Mouse (Mus musculus): ENCODE data around the gene Sdhaf3. TPM values are rescaled to one million over a fixed set of nuclear protein-coding genes. Genes with fewer than 3 reads are reported as not detected.
A peak's percentile ranks its signal among the peaks of the same experiment; 100 is the strongest.
"Not testable (repeated sequence)": the region's sequence is repeated elsewhere in the genome, so short reads cannot be mapped to it uniquely, and the experiment has no call there.

Sdhaf3 gene
- total RNA-seq (2021), result 1 to 10 TPM; 6.0 to 6.2 TPM

GRCm38 (mm10) chr6:6955764-6956561 is at the start of gene Sdhaf3:
Gene Sdhaf3, plus strand, starts transcription at chr6:6956004.
- DNase-seq (ENCODE audit: low spot score in 2 of 2), result peak; percentile 96 to 98
- intact Hi-C loops (cut with DNase I), result loop anchor here (10.0 kb wide), 1 partner anchor 381 kb away; the partner anchor contains the start of gene Sem1

DNA sequence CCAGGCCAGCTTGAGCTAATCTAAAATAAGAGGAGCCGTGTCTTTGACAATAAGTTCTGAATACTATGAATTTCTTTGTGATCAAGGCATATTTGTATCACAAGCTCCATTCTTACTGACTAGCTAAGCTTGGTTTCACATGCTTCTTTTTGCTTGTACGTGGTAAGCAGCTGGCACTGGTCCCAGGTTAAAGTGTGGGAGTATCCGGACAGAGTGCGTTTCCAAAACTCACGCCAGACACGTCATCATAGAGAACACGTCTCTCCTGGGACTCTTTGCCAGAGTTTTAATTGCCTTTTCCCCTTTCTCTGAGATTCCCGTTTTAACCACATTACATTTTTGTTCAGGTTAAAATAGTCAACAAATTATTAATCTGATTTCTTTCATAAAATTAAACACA is 46.2 kb upstream of the Sdhaf3 start:
- intact Hi-C loops (cut with DNase I), result no loop called here
- peak in 1 of 2 experiments; percentile 19 for DNase-seq (ENCODE audit: low spot score in 2 of 2)

DNA sequence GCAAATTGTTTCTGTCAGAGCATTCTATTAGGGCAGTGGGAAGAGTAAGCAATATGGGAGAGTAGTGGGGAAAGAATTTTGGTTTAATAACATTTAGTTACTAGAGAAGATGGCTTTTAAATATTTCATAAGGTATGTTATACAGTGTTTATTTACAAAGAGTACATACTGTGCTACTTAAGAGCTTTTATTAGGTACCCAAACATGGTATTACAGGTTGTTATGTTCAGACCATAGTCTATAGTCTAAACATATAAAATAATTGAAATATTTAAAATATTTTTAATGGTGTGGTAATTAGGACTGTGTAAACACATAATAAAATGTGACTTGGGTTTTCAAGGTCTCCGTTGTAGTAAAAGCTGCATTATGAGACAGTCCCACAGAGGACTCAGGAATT is 41.5 kb upstream of the Sdhaf3 start:
- DNase-seq (ENCODE audit: low spot score in 2 of 2), result no peak
- intact Hi-C loops (cut with DNase I), result loop anchor here (10.0 kb wide), 1 partner anchor 1270 kb away; no protein-coding TSS in a partner anchor

DNA sequence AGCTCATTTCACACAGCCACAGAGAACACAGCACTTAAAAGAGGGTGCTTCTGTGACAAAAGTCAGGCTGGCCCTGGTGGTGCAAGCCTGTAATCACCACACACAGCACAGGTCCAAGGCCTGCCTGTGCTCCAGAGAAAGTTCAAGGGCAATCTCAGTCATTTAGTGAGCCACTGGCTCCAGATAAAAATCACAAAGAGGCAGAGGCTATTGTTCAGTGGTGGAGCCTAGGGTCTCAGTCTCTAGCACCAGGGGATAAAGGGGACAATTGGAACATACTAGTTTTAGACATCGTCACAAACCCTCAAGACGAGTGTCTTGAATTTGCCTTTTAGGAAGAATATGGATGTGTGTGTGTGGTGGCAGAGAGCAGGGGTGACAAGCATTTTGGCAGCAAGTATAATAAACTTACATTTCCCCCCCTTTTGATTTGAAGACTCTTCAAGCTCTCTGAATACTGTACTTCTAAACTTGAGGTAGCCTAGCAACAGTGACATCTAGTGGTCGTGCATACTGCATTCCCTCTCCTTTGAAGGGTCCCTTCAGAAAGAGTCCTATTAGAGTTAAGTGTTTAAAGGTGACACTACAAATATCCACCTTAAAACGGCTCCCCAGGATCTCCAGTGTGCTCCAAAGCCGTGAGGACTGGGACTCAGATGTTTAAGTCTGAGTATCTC is 40.8 kb upstream of the Sdhaf3 start:
- DNase-seq (ENCODE audit: low spot score in 2 of 2), result peak; percentile 32 to 60
- intact Hi-C loops (cut with DNase I), result loop anchor here (1.0 to 10.0 kb wide), 2 partner anchors 1057 to 1270 kb away; no protein-coding TSS in a partner anchor

- no peak for DNase-seq (ENCODE audit: low spot score in 2 of 2)
- intact Hi-C loops (cut with DNase I), result loop anchor here (1.0 to 10.0 kb wide), 2 partner anchors 1057 to 1271 kb away; no protein-coding TSS in a partner anchor
These were observed 40.3 kb upstream of the Sdhaf3 start for GRCm38 (mm10) chr6:6915526-6915915.

DNA sequence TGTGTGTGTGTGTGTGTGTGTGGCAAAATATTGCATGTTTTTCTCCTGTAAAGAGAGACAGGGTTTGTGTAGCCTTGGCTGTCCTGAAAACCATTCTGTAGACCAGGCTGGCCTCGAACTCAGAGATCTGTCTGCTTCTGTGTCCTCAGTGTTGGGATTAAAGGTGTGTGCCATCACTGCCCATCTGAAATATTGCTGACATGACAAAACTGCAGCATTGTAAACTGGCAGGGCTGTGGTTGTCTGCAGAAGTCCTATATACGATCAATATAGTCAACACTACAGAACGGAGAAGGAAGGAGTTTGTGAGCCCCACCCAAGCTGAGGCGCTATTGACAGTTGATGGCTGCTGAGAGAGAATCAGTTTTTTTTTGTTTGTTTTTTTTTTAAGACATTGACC is 38.5 kb upstream of the Sdhaf3 start:
- intact Hi-C loops (cut with DNase I), result loop anchor here (10.0 kb wide), 1 partner anchor 1273 kb away; no protein-coding TSS in a partner anchor
- no peak for DNase-seq (ENCODE audit: low spot score in 2 of 2)

DNA sequence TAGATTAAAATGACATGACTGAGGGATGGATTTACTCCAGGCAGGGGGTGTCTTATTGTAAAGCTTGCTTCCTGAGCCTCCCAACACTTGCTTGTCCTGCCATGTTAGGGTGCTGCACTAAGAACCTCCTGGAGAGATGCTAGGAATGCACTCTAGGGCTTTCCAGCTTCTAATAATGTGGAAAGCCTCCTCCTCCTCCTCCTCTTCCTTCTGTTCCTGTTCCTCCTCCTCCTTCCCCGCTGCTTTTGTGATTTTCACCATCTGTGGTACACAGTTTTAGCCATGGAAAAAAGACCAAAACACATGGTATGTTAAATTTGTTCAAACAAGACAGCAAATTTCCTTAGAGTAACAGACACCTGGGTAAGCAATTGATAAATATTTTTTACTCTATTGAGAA is 30.5 kb upstream of the Sdhaf3 start:
- intact Hi-C loops (cut with DNase I), result no loop called here
- peak in 1 of 2 experiments; percentile 30 for DNase-seq (ENCODE audit: low spot score in 2 of 2)

GRCm38 (mm10) chr6:6930831-6931230 is 25.0 kb upstream of the Sdhaf3 start:
- DNase-seq (ENCODE audit: low spot score in 2 of 2), result no peak
- intact Hi-C loops (cut with DNase I), result no loop called here

- DNase-seq (ENCODE audit: low spot score in 2 of 2), result no peak
- intact Hi-C loops (cut with DNase I), result no loop called here
These were observed 24.3 kb upstream of the Sdhaf3 start for GRCm38 (mm10) chr6:6931507-6931906.

DNA sequence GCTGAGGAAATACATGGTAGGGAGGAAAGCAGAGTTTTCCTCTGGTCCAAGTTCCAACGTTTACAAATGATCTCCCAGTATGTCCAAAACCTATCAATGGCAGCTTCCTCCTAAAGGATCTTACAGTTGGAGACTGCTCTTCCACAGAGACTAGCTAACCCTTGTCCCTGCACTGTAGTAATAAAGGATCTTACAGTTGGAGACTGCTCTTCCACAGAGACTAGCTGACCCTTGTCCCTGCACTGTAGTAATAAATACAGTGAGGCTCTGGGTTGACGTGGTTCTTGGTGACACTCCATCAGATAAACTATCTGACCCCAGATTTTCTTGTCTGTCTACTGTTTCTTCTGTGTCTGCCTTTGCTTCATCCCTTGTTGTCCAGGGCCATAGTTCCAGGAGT is 15.0 kb upstream of the Sdhaf3 start:
- intact Hi-C loops (cut with DNase I), result no loop called here
- no peak for DNase-seq (ENCODE audit: low spot score in 2 of 2)

GRCm38 (mm10) chr6:6942813-6943212 is 13.0 kb upstream of the Sdhaf3 start:
- intact Hi-C loops (cut with DNase I), result no loop called here
- DNase-seq (ENCODE audit: low spot score in 2 of 2), result no peak

DNA sequence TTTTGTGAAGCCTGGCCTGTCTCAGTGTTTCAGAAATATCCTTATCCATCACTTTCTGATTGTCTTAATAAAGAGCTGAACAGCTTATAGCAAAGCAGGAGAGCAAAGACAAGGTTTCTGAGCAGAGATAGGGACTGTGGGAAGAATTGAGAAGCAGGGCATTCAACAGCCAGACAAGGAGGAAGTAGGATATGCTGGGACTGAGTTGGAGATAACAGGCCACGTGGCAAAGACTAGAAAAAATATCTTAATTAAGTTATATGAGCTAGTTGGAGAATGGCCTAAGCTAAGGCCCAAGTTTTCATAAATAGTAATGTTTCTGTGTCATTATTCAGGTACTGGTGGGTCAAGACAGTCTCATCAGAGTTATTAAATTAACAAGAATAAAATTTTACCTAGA is 8.2 kb upstream of the Sdhaf3 start:
- DNase-seq (ENCODE audit: low spot score in 2 of 2), result no peak
- intact Hi-C loops (cut with DNase I), result no loop called here

- intact Hi-C loops (cut with DNase I), result loop anchor here (10.0 kb wide), 1 partner anchor 381 kb away; the partner anchor contains the start of gene Sem1
- DNase-seq (ENCODE audit: low spot score in 2 of 2), result no peak
These were observed 425 bp upstream of the Sdhaf3 start for GRCm38 (mm10) chr6:6955395-6955763.

DNA sequence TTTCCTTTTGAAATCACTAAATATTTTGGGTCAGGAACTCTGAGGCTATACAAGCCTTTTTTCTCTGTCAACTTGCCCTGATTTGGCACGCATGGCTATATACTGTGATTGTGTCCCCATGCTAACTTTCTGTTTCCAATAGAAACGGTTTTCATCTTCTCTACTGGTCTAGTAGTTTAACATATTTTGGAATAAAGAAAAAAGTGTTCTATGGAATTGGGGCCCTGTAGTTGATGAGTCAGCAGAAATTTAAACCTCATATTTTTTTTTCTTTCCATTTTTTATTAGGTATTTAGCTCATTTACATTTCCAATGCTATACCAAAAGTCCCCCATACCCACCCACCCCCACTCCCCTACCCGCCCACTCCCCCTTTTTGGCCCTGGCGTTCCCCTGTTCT is 3.4 kb downstream of the Sdhaf3 start:
- DNase-seq (ENCODE audit: low spot score in 2 of 2), result not testable (repeated sequence)
- intact Hi-C loops (cut with DNase I), result loop anchor here (10.0 kb wide), 1 partner anchor 384 kb away; the partner anchor contains the start of gene Sem1

GRCm38 (mm10) chr6:6997226-6997946 is 41.6 kb downstream of the Sdhaf3 start:
- intact Hi-C loops (cut with DNase I), result no loop called here
- DNase-seq (ENCODE audit: low spot score in 2 of 2), result no peak

DNA sequence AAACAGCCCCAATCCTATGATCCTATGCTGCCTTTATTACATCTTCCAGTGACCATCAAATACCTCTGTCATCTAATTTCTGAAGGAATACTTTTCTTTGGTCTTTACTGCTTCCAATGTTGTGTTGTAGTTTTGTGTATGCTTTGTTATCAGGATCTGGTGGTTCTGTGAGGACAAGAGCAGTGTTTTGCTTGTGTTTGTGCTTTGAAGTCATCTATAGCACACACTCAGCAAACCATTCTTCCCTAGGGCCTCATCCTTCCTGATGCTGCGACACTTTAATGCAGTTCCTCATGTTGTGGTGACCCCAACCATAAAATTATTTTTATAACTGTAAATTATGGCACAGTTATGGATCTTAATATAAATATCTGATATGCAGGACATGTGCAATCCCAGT is 42.2 kb downstream of the Sdhaf3 start:
- intact Hi-C loops (cut with DNase I), result no loop called here
- no peak for DNase-seq (ENCODE audit: low spot score in 2 of 2)

DNA sequence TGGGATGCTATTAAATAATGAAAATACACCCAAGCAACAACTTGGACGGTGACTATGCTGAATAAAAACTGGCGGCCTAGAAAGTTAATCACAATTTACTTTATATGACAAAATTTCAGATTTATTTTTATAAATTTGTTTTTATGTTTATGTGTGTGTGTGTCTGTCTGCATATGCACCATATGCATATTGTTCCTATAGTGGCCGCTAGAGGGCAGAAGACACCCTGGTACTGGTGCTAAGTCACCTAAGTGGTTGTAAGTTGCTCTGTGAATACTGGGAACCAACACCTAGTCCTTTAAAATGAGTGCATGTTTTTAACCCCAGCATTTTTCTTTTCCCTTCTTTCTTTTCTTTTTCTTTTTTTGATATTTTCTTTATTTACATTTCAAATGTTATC is 43.2 kb downstream of the Sdhaf3 start:
- intact Hi-C loops (cut with DNase I), result no loop called here

DNA sequence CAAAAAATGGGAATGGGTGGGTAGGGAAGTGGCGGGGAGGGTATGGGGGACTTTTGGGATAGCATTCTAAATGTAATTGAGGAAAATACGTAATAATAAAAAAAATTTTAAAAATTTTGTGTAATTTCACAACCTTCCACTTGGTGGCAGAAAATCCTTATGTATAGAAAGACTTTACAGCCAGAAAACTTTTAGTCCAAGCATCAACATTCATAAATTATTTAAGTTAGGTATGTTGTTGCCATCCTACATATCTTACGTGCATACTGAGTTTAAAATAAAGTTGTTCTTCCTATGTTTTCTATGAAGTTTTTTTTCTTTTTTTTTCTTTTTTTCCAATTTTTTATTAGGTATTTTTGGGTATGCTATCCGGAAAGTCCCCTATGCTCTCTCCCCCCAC is 47.3 kb downstream of the Sdhaf3 start:
- DNase-seq (ENCODE audit: low spot score in 2 of 2), result no peak
- intact Hi-C loops (cut with DNase I), result loop anchor here (2.0 kb wide), 1 partner anchor 116 kb away; no protein-coding TSS in a partner anchor

More for the DNA sequence above, 43.2 kb downstream of the Sdhaf3 start:
- no peak for DNase-seq (ENCODE audit: low spot score in 2 of 2)

GRCm38 (mm10) chr6:7004005-7004404 is 48.2 kb downstream of the Sdhaf3 start:
- peak; percentile 10 to 11 for DNase-seq (ENCODE audit: low spot score in 2 of 2)
- intact Hi-C loops (cut with DNase I), result loop anchor here (2.0 kb wide), 2 partner anchors 17 to 653 kb away; no protein-coding TSS in a partner anchor

DNA sequence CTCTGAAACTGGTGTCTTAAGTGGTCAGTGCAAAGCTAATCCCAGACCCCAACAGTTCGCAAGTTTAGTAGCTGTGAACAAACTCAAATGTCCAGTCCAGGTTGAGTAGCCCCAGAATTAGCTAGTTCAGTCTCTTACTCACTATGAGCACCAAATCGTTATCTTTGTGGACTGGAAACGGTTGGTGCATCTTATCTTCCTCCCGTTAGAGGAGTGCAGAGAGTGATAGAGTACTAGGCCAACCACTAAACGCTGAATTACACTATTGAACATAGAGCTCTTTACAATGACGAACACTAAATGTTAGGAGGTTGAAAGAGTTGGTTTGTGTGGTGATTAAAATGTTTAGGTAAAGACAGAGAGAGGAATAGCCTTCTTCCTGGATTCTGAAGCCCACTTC is 82.3 kb downstream of the Sdhaf3 start:
- intact Hi-C loops (cut with DNase I), result loop anchor here (5.0 kb wide), 1 partner anchor 781 kb away; no protein-coding TSS in a partner anchor
- no peak for DNase-seq (ENCODE audit: low spot score in 2 of 2)
